Mouse (Mus musculus) cortical plate, adult 2 months (tissue): ENCODE measurements around the gene Tiam2.

ENCODE experiments used
- CTCF ChIP-seq: fragments of 200-500 bp; IDR thresholded peaks from 2 replicates; pipeline ENCODE4 v1.5.1; 2011; ENCODE audit warnings: mild to moderate bottlenecking, control low read depth, low read length; ENCODE audit not compliant: insufficient read depth; ENCODE audit errors: extremely low read depth
- POLR2A ChIP-seq: fragments of 200-500 bp; IDR thresholded peaks from 2 replicates; pipeline ENCODE4 v1.6.1; 2011; ENCODE audit warnings: mild to moderate bottlenecking, low read length, control low read depth; ENCODE audit not compliant: insufficient read depth; ENCODE audit errors: extremely low read depth

DNA sequence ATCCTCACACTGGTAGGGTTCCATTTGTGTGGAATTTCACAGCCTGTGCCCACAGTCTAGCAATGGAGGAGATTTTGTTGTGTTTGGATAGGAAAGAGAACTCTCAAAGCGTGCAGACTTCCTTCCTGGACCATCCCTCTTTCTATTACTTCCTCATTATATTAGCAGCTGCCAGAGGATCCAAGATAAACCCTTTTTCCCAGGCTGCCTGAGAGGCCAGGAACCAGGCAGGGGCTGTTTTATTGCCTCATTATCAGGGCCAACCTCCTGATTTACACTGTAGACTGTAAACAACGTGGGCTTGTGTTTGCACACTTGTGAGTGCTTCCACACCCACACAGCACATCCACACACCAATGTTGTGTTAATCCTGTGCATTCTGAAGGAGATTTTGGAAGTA, 31.3 kb upstream of the Tiam2 start:
- no peak for TF ChIP-seq POLR2A
- TF ChIP-seq CTCF, result no peak
